Mouse (Mus musculus) lung, postnatal 0 days (tissue): ENCODE measurements around the gene Atp1a1. TPM values are rescaled to one million over a fixed set of nuclear protein-coding genes. Genes with fewer than 3 reads are reported as not detected.

Experiments used
- ATAC-seq: fragments of 200-750 bp; cut with Nextera tagmentation; 2 replicates; pipeline ENCODE4 v1.8.0; 2017; ENCODE audit warnings: moderate library complexity
- DNase-seq: peaks from one replicate; pipeline ENCODE4 v3.0.0-alpha.2; 2016; ENCODE audit warnings: low spot score
- H3K27ac ChIP-seq: fragments of 300-500 bp; sonication (generic); 2 replicates; pipeline ENCODE4 v1.5.1; 2014; ENCODE audit warnings: antibody characterized with exemption, mild to moderate bottlenecking, low read length, mixed read lengths
- H3K27me3 ChIP-seq: fragments of 300-500 bp; sonication (generic); replicated peaks from 2 replicates; pipeline ENCODE4 v1.6.1; 2014; ENCODE audit warnings: low read length, mixed read lengths; ENCODE audit not compliant: insufficient read depth
- H3K36me3 ChIP-seq: fragments of 300-500 bp; sonication (generic); 2 replicates; pipeline ENCODE4 v1.6.1; 2014; ENCODE audit warnings: low read length, mixed read lengths; ENCODE audit not compliant: insufficient read depth
- H3K4me1 ChIP-seq: fragments of 300-500 bp; sonication (generic); 2 replicates; pipeline ENCODE4 v1.6.1; 2014; ENCODE audit warnings: antibody characterized with exemption, low read depth, low read length, mixed read lengths; ENCODE audit not compliant: insufficient read depth
- H3K4me2 ChIP-seq: fragments of 300-500 bp; sonication (generic); replicated peaks from 2 replicates; pipeline ENCODE4 v1.6.1; 2014; ENCODE audit warnings: low read depth, mild to moderate bottlenecking, low read length, moderate library complexity, mixed read lengths
- H3K4me3 ChIP-seq: fragments of 300-500 bp; sonication (generic); 2 replicates; pipeline ENCODE4 v1.5.1; 2014; ENCODE audit warnings: low read depth, low read length
- H3K9ac ChIP-seq: fragments of 300-500 bp; sonication (generic); replicated peaks from 2 replicates; pipeline ENCODE4 v1.6.1; 2014; ENCODE audit warnings: low read depth, mild to moderate bottlenecking
- H3K9me3 ChIP-seq: fragments of 300-500 bp; sonication (generic); 2 replicates; pipeline ENCODE4 v1.6.1; 2016; ENCODE audit warnings: low read length, mixed read lengths
- CTCF ChIP-seq: IDR thresholded peaks from 2 replicates; pipeline ENCODE4 v1.5.1; 2016; ENCODE audit warnings: antibody characterized with exemption, mild to moderate bottlenecking
- EP300 ChIP-seq: IDR thresholded peaks from 2 replicates; pipeline ENCODE4 v1.6.1; 2016; ENCODE audit warnings: antibody characterized with exemption, mild to moderate bottlenecking, control low read depth
- WGBS: fragments of 180-500 bp; shearing (Covaris S2); extraction: QIAGEN DNeasy Blood & Tissue Kit; methylation state at CpG from one replicate; pipeline ENCODE4 v1.1.7; 2014; 5-methylcytosine and 5-hydroxymethylcytosine counted together
- polyA plus RNA-seq: library from polyadenylated mRNA; unstranded; fragments of >200 nt; fragmentation: Nextera tagmentation; extraction: Ambion mirVana; gene quantifications from 2 replicates; pipeline ENCODE4 v1.2.1, GENCODE M21; 2015

Atp1a1 gene
- polyA plus RNA-seq, 1 experiment from 2014 or later, result 136 TPM

GRCm38 (mm10) chr3:101540568-101540967, 63.9 kb downstream of the Atp1a1 start:
- no peak for TF ChIP-seq CTCF
- TF ChIP-seq EP300, result no peak
- Histone ChIP-seq H3K27me3 (no peaks in the 10 kb centered on the region), H3K9me3 (no peaks in the 10 kb centered on the region), H3K4me3 (no peak overlapping the region), H3K9ac (no peak overlapping the region), H3K4me1 (no peaks in the 10 kb centered on the region), H3K36me3 (no peaks in the 10 kb centered on the region), H3K4me2 (no peak overlapping the region), H3K27ac (no peak overlapping the region)
- ATAC-seq (no peak), DNase-seq (no peak)
- 72% methylated on average over 4 of the region's 4 CpGs for WGBS

DNA sequence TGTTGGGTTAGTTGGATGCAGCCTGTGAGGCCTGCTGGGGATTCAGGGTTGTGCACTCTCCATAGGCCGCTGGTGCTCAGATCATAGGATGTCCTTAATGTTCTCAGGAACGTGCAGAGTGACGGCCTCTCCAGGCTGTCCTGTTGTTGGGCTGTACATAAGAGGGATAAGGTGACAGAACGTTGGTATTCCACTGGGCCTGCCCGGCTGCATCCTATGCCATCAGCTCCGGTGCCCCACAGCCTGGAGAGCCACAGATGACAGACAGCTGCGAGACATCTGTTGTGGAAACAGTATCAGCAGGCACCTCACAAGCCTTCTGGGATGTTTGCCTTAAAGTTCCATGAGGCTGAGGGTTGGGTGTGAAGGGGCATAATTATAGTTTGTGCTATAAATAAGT, 68.2 kb downstream of the Atp1a1 start:
- H3K9me3 ChIP-seq, result no peaks in the 10 kb centered on the region
- no peak overlapping the region for H3K4me2 ChIP-seq
- no peaks in the 10 kb centered on the region for H3K36me3 ChIP-seq
- H3K4me1 ChIP-seq, result no peaks in the 10 kb centered on the region
- no peak overlapping the region for H3K4me3 ChIP-seq
- DNase-seq (no peak), ATAC-seq (no peak)
- no peak for TF ChIP-seq EP300
- no peak for TF ChIP-seq CTCF
- 74% methylated on average over 7 of the region's 7 CpGs for WGBS
- H3K27ac ChIP-seq, result no peak overlapping the region
- H3K9ac ChIP-seq, result no peak overlapping the region
- no peaks in the 10 kb centered on the region for H3K27me3 ChIP-seq

GRCm38 (mm10) chr3:101534311-101534710, 70.2 kb downstream of the Atp1a1 start:
- Histone ChIP-seq H3K4me1 (no peaks in the 10 kb centered on the region), H3K27ac (no peak overlapping the region), H3K4me2 (no peak overlapping the region), H3K9me3 (no peaks in the 10 kb centered on the region), H3K4me3 (no peak overlapping the region), H3K27me3 (no peaks in the 10 kb centered on the region), H3K36me3 (no peaks in the 10 kb centered on the region), H3K9ac (no peak overlapping the region)
- DNase-seq (no peak), ATAC-seq (no peak)
- TF ChIP-seq CTCF (no peak), EP300 (no peak)
- 84% methylated on average over 9 of the region's 9 CpGs for WGBS

GRCm38 (mm10) chr3:101533373-101533772, 71.1 kb downstream of the Atp1a1 start:
- H3K4me3 ChIP-seq, result no peak overlapping the region
- no peak overlapping the region for H3K9ac ChIP-seq
- WGBS, result 88% methylated on average over 2 of the region's 2 CpGs
- no peaks in the 10 kb centered on the region for H3K9me3 ChIP-seq
- DNase-seq, result no peak
- peaks cover 5% of the 10 kb centered on the region for H3K4me1 ChIP-seq
- no peak for ATAC-seq
- no peak for TF ChIP-seq CTCF
- TF ChIP-seq EP300, result no peak
- H3K4me2 ChIP-seq, result no peak overlapping the region
- no peaks in the 10 kb centered on the region for H3K36me3 ChIP-seq
- H3K27ac ChIP-seq, result no peak overlapping the region
- no peaks in the 10 kb centered on the region for H3K27me3 ChIP-seq

DNA sequence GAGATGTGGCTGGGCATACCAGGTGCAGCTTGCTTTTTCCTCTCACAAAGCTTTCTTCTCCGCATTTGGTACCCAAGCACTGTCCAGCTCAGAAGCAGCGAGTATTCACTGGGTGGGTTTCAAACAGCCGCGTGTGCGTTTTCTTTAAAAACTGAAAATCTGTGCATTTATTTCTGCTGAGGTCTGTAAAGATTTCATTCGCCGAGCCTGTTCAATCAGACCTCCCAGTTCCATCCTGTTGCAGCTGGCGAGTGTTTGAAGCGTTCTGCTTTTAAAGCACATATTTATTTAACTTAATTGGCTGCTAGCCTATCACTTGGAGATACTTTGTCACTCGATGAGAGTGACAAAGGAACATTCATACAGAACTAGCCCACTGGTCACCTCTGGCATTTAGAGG, 73.6 kb downstream of the Atp1a1 start:
- H3K4me3 ChIP-seq, result no peak overlapping the region
- H3K36me3 ChIP-seq, result no peaks in the 10 kb centered on the region
- TF ChIP-seq EP300 (no peak), CTCF (no peak)
- H3K4me1 ChIP-seq, result peaks cover 11% of the 10 kb centered on the region
- no peak overlapping the region for H3K9ac ChIP-seq
- H3K4me2 ChIP-seq, result no peak overlapping the region
- no peak overlapping the region for H3K27ac ChIP-seq
- 44% methylated on average over 10 of the region's 10 CpGs for WGBS
- DNase-seq (no peak), ATAC-seq (no peak)
- H3K9me3 ChIP-seq, result no peaks in the 10 kb centered on the region
- no peaks in the 10 kb centered on the region for H3K27me3 ChIP-seq

- Histone ChIP-seq H3K36me3 (no peaks in the 10 kb centered on the region), H3K9ac (no peak overlapping the region), H3K9me3 (no peaks in the 10 kb centered on the region), H3K4me1 (peaks cover 11% of the 10 kb centered on the region), H3K27me3 (no peaks in the 10 kb centered on the region), H3K4me2 (no peak overlapping the region), H3K4me3 (no peak overlapping the region), H3K27ac (no peak overlapping the region)
- WGBS, result 31% methylated on average over 8 of the region's 8 CpGs
- TF ChIP-seq CTCF (no peak), EP300 (no peak)
- ATAC-seq, result no peak
- DNase-seq, result no peak
These were observed 75.4 kb downstream of the Atp1a1 start for GRCm38 (mm10) chr3:101528900-101529594.
